Mouse (Mus musculus): Measurements from ENCODE around the gene Accsl. TPM values are rescaled to one million over a fixed set of nuclear protein-coding genes. Genes with fewer than 3 reads are reported as not detected.

Accsl gene
- 0.26 and 0.74 TPM in 2 replicates for polyA plus RNA-seq (2015; fragmentation: Nextera tagmentation; extraction: Ambion mirVana)

GRCm38 (mm10) chr2:93869107-93869600 is at the start of gene Accsl:
Gene Accsl, minus strand, starts transcription at chr2:93869157.

GRCm38 (mm10) chr2:93849505-93850089 is 19.4 kb downstream of the Accsl start, which contains the start of gene Accs:
Gene Accs, minus strand, starts transcription at chr2:93849943.

GRCm38 (mm10) chr2:93822045-93822749 is 46.8 kb downstream of the Accsl start, which contains the start of gene Ext2:
Gene Ext2, minus strand, starts transcription at chr2:93822568.

Other genes starting within 250 kb of the Accsl start
- gene Alx4, start 226.8 kb downstream of the Accsl start, polyA plus RNA-seq (2015; fragmentation: Nextera tagmentation; extraction: Ambion mirVana): 0.18 and 0.23 TPM in 2 replicates
- gene Ext2, start 46.6 kb downstream of the Accsl start, polyA plus RNA-seq (2015; fragmentation: Nextera tagmentation; extraction: Ambion mirVana): 44.2 and 46.4 TPM in 2 replicates
- gene Accs, start 19.2 kb downstream of the Accsl start, polyA plus RNA-seq (2015; fragmentation: Nextera tagmentation; extraction: Ambion mirVana): 4.3 and 4.9 TPM in 2 replicates
- 18.7 and 19.4 TPM in 2 replicates for gene Gm13889, start 88.0 kb upstream of the Accsl start, polyA plus RNA-seq (2015; fragmentation: Nextera tagmentation; extraction: Ambion mirVana)
- gene Gm27027, start 127.2 kb upstream of the Accsl start, polyA plus RNA-seq (2015; fragmentation: Nextera tagmentation; extraction: Ambion mirVana): not detected in 2 replicates
- 103 TPM in 2 replicates for gene Alkbh3, start 141.7 kb upstream of the Accsl start, polyA plus RNA-seq (2015; fragmentation: Nextera tagmentation; extraction: Ambion mirVana)